Mouse (Mus musculus) layer of hippocampus, adult 9-10 months (tissue): ENCODE data around the gene Micu2.
"Not testable (repeated sequence)": the region's sequence is repeated elsewhere in the genome, so short reads cannot be mapped to it uniquely, and the experiment has no call there.

ENCODE experiments used
- DNase-seq: peaks from one replicate; pipeline ENCODE4 v3.0.0; 2022; ENCODE audit warnings: low spot score

Gene Micu2

DNA sequence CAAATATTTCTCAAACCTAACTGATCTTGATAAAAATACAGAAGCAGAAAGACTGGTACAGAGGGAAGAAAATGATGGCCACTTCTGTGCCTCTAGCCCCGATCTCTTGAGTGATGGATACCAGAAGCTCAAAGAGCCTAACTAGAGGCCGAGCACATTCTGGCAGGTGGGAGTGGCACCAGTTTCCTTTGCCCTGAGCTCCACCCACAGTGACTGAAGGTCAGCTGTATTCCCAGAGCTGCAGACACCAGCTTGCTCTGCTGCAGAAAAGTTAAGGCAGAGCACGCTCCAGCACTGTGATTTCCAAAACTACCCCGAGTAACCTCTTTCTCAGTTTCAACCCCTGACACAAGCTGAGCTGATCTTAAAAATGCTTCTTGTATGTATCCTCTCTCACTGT is 37.2 kb downstream of the Micu2 start:
- DNase-seq: no peak

GRCm38 (mm10) chr14:57951089-57951488 is 48.0 kb downstream of the Micu2 start:
- no peak for DNase-seq

DNA sequence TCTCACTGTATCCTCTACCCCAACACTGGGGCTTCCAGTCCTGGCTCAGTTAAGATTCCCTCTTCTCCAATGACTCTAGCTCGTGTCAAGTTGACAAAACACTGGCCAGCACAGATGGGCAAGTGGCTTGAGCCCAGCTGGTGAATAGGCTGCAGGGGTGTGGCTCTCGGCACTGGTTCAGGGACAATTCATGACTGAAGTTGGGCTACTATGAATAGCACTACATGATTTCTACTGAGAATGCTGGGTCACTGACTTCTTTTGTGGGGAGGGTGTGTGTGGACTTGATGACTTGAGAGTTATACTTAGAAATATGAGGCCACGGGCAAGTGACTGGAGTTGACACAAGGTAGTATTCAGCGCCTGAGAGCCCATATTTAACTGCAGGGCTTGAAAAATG is 53.2 kb downstream of the Micu2 start:
- DNase-seq: no peak

DNA sequence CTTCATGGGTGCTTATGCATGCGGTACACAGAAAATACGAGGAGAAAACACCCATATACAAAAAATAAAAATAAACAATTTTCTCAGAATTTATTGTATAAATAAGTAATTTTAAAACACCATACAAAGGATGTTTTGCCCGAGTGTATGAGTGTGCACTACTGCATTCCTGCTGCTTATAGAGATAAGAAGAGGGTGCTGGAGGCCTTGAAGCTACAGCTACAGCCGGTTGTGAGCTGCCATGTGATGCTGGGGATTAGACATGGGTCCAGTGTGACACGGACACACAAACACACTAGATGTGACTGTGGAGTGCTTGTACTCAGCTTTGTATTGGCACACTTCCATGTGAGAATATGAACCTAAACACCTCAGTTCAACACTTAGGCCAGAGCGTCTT is 61.8 kb downstream of the Micu2 start:
- no peak for DNase-seq

GRCm38 (mm10) chr14:57934666-57935065 is 64.4 kb downstream of the Micu2 start:
- no peak for DNase-seq

DNA sequence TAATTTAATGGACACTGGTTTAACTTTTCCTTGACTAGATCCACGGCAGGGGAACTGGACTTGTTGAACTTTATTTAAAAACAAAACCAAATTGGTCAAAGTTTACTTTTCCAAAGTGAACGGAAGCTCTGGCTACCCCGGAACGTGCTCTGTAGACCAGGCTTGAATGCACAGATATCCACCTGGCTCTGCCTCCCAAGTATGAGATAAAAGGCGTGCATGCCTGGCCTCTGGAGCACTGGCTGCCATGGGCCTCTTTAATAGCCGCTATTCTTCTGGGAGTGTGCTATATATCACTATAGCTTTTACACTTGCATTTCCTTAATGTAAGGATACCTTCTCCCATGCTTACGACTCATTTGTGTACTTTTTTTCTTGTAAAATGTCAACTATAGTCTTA is 65.5 kb downstream of the Micu2 start:
- DNase-seq: no peak

- no peak for DNase-seq
Observed at GRCm38 (mm10) chr14:57932881-57933443, 66.1 kb downstream of the Micu2 start.

GRCm38 (mm10) chr14:57921428-57922131 is 77.5 kb downstream of the Micu2 start:
- DNase-seq: no peak

DNA sequence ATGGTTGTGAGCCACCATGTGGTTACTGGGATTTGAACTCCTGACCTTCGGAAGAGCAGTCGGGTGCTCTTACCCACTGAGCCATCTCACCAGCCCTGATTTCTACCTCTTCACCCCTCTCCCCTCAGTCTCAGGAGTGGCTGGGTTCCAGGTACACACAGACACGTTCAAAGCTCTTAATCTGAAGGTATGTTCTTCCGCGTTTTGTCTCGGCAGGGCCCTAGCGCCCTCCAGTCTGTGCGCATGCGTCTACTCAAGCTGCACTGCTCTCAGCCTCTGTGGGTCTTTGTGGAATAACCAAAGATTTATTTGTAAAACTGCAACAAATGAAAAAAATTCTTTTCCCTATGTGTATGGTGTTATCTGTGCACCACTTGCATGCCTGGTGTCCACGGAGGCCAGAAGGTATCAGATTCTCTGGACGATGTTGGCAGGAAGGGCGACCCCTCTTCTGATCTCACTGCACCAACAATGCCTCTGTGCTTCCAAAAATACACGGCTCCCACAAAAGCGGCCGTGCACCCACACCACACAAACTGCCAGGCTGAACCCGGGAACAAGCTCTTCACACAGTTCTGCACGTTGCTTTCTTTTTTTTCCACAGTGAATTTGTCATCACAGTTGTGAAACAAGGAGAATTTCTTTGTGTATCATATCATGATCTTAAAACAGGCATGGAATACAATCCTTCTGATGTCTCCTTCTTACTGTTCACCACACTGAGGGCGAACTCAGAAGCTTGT is 78.3 kb downstream of the Micu2 start:
- DNase-seq: no peak

GRCm38 (mm10) chr14:57919148-57919875 is 79.8 kb downstream of the Micu2 start:
- no peak for DNase-seq

- DNase-seq: no peak
Observed at GRCm38 (mm10) chr14:57915341-57915740, 83.7 kb downstream of the Micu2 start.

- not testable (repeated sequence) for DNase-seq
Observed at GRCm38 (mm10) chr14:57912211-57913007, 86.7 kb downstream of the Micu2 start.

DNA sequence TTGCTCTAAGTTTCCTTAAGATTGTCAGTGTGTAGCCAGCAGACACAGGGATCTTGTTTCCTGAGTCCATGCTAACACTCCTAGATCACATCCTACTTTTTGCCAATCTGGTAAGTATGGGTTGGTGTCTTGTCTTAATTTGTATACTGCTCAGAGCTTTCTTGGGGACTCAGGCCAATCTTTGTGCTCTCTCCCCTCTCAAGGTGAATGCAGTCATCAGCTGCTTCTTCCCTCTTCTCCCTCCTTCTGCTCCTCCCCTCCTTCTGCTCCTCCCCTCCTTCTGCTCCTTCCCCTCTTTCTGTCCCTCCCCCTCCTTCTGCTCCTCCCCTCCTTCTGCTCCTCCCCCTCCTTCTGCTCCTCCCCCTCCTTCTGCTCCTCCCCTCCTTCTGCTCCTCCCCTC is 87.3 kb downstream of the Micu2 start:
- not testable (repeated sequence) for DNase-seq

GRCm38 (mm10) chr14:57911316-57911715 is 87.7 kb downstream of the Micu2 start:
- no peak for DNase-seq

GRCm38 (mm10) chr14:57910501-57911068 is 88.5 kb downstream of the Micu2 start:
- DNase-seq: no peak

DNA sequence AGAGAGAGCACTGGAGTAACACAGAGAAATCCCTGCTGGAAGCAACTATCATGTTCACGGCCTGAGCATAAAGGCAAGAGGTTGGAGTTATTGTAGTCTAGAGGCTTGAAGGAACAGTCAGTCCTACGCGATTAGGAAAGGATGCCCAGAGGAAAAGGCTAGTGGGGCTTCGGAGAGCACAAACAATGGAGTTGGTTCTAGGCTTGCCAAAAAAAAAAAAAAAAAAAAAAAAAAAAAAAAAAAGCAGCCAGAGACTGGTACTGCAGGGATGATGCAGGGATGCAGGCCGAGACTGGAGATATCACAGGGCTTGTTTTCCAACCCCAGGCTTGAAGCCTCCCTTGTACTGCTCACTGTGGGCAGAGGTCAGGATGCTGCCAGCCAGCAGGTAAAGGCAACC is 89.8 kb downstream of the Micu2 start:
- no peak for DNase-seq

DNA sequence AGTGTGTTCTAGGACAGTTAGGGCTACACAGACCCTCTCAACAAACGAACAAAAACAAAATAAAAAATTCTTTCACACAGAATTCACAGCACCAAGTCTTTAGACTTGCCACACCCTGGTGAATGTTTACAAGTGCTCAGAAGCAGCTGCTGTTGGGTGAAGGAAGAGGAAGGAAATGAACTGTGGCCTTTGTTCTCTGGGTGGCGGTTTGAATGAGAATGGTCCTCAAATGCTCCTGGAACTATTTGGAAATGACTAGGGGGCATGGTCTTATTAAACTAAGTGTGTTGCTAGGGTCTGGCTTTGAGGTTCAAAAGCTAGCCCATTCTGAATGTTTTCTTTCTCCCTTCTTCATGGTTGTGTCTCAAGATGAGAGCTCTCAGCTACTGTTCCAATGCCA is 90.6 kb downstream of the Micu2 start:
- DNase-seq: no peak

DNA sequence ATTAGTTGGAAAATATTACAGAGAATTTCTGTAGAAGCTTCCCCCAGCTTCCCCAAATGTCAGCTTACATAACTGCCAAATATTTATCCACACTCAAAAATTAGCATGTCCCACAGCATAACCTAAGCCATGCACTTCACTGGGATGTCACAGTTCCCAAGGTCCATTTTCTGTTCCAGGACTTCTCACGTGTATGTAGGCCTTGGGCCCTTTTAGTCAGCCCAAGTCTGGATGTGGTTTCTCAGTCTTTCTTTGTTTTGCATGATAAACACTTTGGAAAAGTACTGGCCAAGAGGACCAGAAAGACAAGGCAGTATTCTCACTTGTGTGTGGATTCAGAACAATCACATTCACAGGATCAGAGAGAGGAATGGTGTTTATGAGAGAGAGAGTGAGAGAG is 97.1 kb downstream of the Micu2 start:
- no peak for DNase-seq

DNA sequence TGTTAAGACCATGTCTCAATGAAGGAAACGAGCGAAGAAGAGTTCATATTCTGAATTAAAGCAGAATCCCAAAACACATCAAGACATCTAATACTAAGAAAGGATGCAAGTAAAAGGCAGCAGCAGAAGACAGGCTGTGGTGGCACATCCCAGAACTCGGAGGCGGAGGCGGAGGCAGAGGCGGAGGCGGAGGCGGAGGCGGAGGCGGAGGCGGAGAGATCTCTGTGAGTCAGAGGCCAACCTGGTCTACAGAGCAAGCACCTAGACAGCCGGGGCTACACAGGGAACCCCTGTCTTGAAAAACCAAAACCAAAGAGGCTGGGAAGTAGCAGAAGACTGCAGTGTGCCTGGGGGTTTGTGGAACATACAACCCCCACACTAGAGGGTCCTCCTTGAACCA is 102.2 kb downstream of the Micu2 start:
- no peak for DNase-seq

DNA sequence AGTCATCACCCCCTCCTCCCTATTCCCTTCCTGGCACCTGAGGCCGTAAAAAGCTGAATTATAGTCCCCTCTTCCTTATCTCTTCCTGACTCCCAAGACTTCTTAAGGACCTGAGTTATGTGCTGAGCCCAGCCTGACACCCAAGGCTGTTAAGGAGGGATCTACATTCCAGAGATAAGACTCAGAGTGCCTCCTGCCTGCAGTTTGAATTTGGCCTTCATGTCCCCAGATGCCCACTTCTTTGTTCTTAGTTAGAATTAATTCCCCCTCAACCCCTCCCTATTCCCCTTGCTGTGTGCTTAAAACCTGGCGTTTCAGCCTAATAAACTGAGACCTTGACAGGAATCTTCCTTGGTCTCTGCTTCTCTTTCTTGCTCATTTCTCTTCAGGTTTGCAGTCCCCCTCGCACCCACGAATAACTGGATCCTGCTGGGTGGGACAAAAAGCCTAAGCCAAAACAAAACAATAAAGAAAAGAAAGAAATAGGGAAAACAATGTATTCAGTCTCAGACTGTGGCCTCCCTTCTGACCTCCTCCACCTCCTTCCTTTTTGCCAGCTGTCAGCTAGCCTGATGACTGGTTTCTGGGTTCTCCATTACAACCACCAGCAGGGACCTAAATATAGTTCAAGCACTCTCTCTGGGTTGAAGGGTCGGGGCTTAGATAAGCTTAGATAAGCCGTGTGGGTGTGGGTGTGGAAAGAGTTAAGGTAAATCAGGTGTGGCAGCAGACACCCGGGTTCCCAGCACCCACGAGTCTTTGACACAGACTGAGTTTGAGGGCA is 102.8 kb downstream of the Micu2 start:
- not testable (repeated sequence) for DNase-seq

GRCm38 (mm10) chr14:57894346-57894745 is 104.7 kb downstream of the Micu2 start:
- DNase-seq: no peak
